Mouse (Mus musculus): ENCODE results near the gene Ppp2r1b.
A peak's percentile ranks its signal among the peaks of the same experiment; 100 is the strongest.
"Not testable (repeated sequence)": the region's sequence is repeated elsewhere in the genome, so short reads cannot be mapped to it uniquely, and the experiment has no call there.

Ppp2r1b gene

GRCm38 (mm10) chr9:50845081-50845480 lies at the start of gene Ppp2r1b:
Ppp2r1b (plus strand) TSS chr9:50845301.
- DNase-seq: no peak

- DNase-seq: no peak
Measured at GRCm38 (mm10) chr9:50796776-50797175, 48.3 kb upstream of the Ppp2r1b start.

DNA sequence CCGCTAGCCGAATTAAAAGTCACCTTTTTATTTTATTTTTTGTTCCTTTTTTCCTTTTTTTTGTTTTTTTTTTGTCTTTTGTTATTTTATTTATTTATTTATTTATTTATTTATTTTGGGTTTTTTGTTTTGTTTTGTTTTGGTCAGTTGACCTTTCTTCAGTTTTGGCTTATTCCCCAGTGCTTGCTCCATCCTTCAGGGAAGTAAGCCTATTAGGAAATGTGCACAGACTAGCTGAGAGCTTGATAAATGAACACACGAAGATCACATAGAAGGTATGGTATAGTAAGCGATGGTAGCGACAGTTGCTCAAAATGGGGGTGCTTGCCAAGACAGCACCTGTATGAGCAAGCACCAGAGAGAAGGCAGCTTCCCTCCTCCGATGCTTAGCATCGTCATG lies 47.5 kb upstream of the Ppp2r1b start:
- DNase-seq: no peak

GRCm38 (mm10) chr9:50798368-50798767 lies 46.7 kb upstream of the Ppp2r1b start:
- DNase-seq: no peak

DNA sequence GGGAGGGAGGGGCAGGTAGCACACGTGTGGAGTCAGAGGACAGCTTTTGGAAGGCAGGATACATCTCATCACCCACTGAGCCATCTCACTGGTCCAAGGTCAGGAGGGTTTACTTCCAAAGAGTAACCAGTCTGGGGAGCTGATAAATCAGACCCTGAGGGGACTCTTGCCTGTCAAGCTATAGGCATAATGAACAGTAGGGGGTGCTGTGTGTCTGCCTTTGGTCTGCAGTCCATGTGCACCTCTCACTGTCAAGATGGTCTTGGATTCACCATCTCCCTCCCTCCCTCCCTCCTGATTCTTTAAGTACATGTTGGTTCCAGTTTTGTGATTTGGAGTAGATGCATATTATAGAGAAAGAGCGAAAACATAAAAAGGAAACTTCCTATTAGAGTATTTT lies 44.1 kb upstream of the Ppp2r1b start:
- peak; percentile 18 for DNase-seq

GRCm38 (mm10) chr9:50803055-50803671 lies 41.9 kb upstream of the Ppp2r1b start:
- no peak for DNase-seq

DNA sequence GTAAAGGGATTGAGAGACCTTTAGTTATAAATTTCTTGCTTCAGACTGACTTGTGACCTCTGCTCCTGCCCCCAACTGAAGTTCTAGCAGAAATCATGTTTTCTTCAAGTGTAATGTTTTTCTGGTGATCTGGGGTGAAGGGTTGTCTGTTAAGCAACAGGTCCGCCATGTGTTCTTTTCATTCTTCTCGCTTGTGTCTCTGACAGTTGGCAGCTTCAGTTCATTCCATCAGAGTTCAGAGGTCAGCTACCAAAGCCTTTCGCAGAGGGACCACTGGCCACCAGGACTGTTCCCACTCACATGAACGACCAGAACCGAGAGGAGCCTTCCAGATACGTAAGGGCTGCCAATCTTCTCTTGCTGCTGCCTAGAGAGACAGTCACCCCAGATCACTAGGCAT lies 36.6 kb upstream of the Ppp2r1b start:
- peak; percentile 23 for DNase-seq

GRCm38 (mm10) chr9:50809146-50809545 lies 36.0 kb upstream of the Ppp2r1b start:
- no peak for DNase-seq

DNA sequence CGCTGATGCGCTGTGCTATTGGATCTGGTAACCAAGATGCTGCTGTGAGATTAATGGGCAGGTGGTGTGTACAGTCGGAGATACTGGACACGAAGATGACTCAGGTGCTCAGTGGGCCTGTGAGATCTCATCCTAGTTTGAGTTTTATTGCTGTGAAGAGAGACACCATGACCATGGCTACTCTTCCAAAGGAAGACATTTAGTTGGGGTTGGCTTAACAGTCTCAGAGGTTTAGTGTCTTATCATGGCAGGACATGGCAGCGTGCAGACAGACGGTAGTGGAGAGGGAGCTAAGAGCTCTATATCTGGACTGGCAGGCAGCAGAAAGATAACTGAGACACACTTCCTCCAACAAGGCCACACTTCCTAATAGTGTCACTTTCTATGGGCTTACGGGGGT lies 33.9 kb upstream of the Ppp2r1b start:
- DNase-seq: no peak

DNA sequence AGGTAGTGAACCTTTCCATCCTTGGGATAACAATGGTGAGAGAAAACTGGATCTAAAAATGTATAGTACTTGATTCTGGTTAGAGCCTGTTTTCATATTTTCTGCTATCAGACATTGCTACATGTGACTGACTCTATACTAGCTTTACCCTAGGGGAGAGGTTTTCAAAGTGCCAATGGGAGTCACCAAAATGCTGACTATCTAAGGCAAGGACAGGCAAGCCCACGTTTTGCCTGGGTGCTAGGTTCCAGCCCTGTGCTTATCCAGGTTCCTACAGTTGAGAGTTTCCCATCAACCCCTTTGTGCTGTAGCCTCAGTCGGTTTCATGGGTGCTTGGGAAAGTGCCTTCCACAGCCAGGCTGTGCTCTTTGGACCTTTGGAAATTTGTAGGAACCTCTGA lies 33.4 kb upstream of the Ppp2r1b start:
- no peak for DNase-seq

DNA sequence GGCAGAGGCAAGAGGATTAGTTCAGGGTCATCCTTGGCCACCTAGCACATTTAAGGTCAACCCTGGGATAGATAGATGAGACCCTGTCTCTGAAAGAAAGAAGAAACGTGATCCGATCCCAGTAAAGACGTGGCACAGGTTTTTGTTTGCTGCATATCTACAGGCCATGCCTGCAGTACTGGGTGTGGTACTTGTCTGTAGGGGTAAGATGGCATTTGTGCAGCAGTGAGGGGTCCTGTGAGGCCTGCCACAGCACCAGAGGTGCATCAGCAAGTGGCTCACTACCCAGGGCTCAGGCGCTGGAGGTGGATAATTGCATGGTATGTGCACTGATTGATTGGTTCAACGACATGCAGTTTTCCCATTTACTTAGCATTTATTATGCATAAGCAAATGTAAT lies 31.3 kb upstream of the Ppp2r1b start:
- no peak for DNase-seq

DNA sequence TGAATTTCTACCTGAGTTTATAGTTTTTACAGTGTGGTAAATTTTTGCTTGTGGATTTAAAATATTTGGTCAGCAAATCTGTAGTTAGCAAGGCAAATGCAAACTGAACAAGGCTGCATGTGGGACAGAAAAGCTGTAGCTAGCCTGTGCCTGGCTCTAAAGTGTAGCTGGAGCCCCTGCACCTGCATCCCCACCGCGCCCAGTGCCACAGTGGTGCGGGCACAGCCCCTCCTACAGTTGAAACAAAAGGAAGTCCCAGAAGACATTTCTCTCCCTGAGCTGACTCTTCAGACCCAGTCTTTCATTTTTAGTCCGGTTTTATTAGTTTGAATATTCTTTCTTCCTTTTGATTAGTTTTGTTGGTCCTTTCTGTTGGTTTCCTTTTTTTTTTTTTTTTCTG lies 29.4 kb upstream of the Ppp2r1b start:
- DNase-seq: no peak

- no peak for DNase-seq
Measured at GRCm38 (mm10) chr9:50816512-50816911, 28.6 kb upstream of the Ppp2r1b start.

DNA sequence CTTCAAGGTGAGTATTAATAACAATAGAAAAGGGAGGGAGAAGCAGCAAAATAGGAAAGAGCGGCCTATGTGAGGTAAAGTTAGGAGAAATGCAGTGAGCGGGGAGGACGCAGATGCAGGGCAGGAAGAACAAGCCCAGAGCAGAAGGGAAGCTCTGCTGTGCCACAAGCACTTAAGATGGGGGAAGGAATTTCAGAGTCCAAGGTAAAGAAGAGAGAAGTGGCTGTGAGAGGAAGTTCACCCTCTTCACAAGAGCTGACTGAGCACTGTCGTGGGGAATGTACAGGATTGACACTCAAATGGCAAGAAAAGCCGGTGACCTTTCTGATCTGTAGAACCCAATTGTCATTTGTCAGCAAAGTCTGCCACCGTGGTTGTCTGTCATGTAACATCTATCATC lies 27.1 kb upstream of the Ppp2r1b start:
- no peak for DNase-seq

- DNase-seq: no peak
Measured at GRCm38 (mm10) chr9:50819716-50820115, 25.4 kb upstream of the Ppp2r1b start.

DNA sequence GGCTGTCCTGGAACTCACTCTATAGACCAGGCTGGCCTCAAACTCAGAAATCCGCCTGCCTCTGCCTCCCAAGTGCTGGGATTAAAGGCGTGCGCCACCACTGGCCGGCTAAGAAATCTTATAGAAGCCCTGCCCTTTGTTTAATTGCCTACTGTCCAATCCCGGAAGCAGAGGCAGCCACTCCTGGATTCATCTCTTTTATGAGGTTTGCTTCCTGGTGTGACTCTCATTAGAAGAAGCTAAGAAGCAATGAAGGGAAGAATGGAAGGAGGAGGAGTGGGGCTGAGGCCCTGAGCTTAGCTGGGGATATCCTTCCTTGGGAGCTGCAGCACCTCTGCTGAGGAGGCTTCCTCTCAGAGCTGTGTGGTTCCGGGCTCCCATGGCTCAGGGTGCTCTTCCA lies 23.4 kb upstream of the Ppp2r1b start:
- DNase-seq: no peak

GRCm38 (mm10) chr9:50822216-50822615 lies 22.9 kb upstream of the Ppp2r1b start:
- DNase-seq: no peak

GRCm38 (mm10) chr9:50823779-50824453 lies 21.2 kb upstream of the Ppp2r1b start:
- no peak for DNase-seq

GRCm38 (mm10) chr9:50831514-50831913 lies 13.6 kb upstream of the Ppp2r1b start:
- DNase-seq: no peak

- DNase-seq: no peak
Measured at GRCm38 (mm10) chr9:50832162-50832561, 12.9 kb upstream of the Ppp2r1b start.

GRCm38 (mm10) chr9:50832582-50832981 lies 12.5 kb upstream of the Ppp2r1b start:
- DNase-seq: not testable (repeated sequence)

- no peak for DNase-seq
Measured at GRCm38 (mm10) chr9:50833786-50834185, 11.3 kb upstream of the Ppp2r1b start.

GRCm38 (mm10) chr9:50835068-50835705 lies 9.9 kb upstream of the Ppp2r1b start:
- DNase-seq: no peak

DNA sequence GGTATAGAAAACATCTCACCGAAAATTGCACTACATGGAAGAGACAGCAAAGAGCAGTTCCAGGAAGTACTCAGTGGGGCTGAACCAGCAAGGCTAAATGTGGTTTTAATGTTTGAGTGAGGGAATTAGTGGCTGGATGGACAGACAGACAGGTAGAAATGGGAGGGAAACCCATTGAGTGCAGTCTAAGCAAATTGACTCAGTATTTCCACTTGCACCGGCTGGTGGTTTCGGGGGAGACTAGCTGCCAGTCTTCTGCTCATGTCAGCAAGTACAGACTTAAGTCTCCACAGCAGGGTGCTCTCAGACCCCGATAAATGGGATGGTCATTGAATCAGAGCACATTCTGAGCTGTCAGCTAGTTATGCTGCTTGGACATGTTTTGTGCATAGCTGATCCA lies 9.0 kb upstream of the Ppp2r1b start:
- DNase-seq: no peak
